Mouse (Mus musculus): ENCODE measurements around the gene Tmed2. TPM values are rescaled to one million over a fixed set of nuclear protein-coding genes. Genes with fewer than 3 reads are reported as not detected.
"Not testable (repeated sequence)": the region's sequence is repeated elsewhere in the genome, so short reads cannot be mapped to it uniquely, and the experiment has no call there.

Tmed2 gene
- polyA plus RNA-seq, 1 experiment from 2014 or later, result 588 TPM

GRCm38 (mm10) chr5:124551349-124552093 lies 11.0 kb downstream of the Tmed2 start:
- peak overlapping the region; percentile 70 for H3K4me2 ChIP-seq
- H3K4me3 ChIP-seq (ENCODE audit: low read depth, low read length), result peak overlapping the region; percentile 88
- 23% methylated on average over 5 of the region's 5 CpGs for WGBS
- TF ChIP-seq CTCF (IDR thresholded peaks at IDR 0.05; ENCODE audit: low read depth), result peak; percentile 41
- H3K27me3 ChIP-seq (ENCODE audit: insufficient read depth, low read length); ATAC-seq (ENCODE audit: insufficient read depth); H3K9me3 ChIP-seq (ENCODE audit: low read depth, low read length); H3K4me1 ChIP-seq (ENCODE audit: insufficient read depth): not testable (repeated sequence)
- H3K36me3 ChIP-seq (ENCODE audit: insufficient read depth), result peaks cover 51% of the 10 kb centered on the region
- H3K9ac ChIP-seq, result peak overlapping the region; percentile 70
- peak overlapping the region; percentile 5; the same call in 1 of the 2 replicates for H3K27ac ChIP-seq (ENCODE audit: low read depth)
- peak; percentile 34 for DNase-seq

GRCm38 (mm10) chr5:124552094-124552472 lies 11.6 kb downstream of the Tmed2 start:
- Histone ChIP-seq H3K4me1 (ENCODE audit: insufficient read depth) (no peaks in the 10 kb centered on the region; the same call in 1 of the 2 replicates), H3K4me3 (ENCODE audit: low read depth, low read length) (peak overlapping the region; percentile 88), H3K36me3 (ENCODE audit: insufficient read depth) (peaks cover 51% of the 10 kb centered on the region), H3K4me2 (peak overlapping the region; percentile 70), H3K27ac (ENCODE audit: low read depth) (peak overlapping the region; percentile 75), H3K27me3 (ENCODE audit: insufficient read depth, low read length) (no peaks in the 10 kb centered on the region), H3K9me3 (ENCODE audit: low read depth, low read length) (no peaks in the 10 kb centered on the region), H3K9ac (peak overlapping the region; percentile 70)
- peak; percentile 45 for DNase-seq
- 7% methylated on average over 9 of the region's 9 CpGs for WGBS
- TF ChIP-seq CTCF (IDR thresholded peaks at IDR 0.05; ENCODE audit: low read depth), result no peak
- ATAC-seq (ENCODE audit: insufficient read depth), result no peak

- ATAC-seq (ENCODE audit: insufficient read depth), result peak; percentile 86
- Histone ChIP-seq H3K4me1 (ENCODE audit: insufficient read depth) (no peaks in the 10 kb centered on the region; the same call in 1 of the 2 replicates), H3K9me3 (ENCODE audit: low read depth, low read length) (no peaks in the 10 kb centered on the region), H3K36me3 (ENCODE audit: insufficient read depth) (peaks cover 51% of the 10 kb centered on the region), H3K4me2 (peak within 1 kb of the TSS; percentile 70), H3K9ac (peak within 1 kb of the TSS; percentile 70), H3K4me3 (ENCODE audit: low read depth, low read length) (peak within 1 kb of the TSS; percentile 88), H3K27ac (ENCODE audit: low read depth) (peak within 1 kb of the TSS; percentile 75), H3K27me3 (ENCODE audit: insufficient read depth, low read length) (no peaks in the 10 kb centered on the region)
- peak; percentile 96 for DNase-seq
- under 1% methylated on average over 66 of the region's 66 CpGs for WGBS
- peak; percentile 53 for TF ChIP-seq CTCF (IDR thresholded peaks at IDR 0.05; ENCODE audit: low read depth)
These were observed 12.2 kb downstream of the Tmed2 start, which contains the start of gene Ddx55 for GRCm38 (mm10) chr5:124552558-124553307. Gene Ddx55, plus strand, starts transcription at chr5:124552864.

- Histone ChIP-seq H3K4me2 (peak overlapping the region; percentile 70), H3K27me3 (ENCODE audit: insufficient read depth, low read length) (no peaks in the 10 kb centered on the region), H3K4me1 (ENCODE audit: insufficient read depth) (no peaks in the 10 kb centered on the region; the same call in 1 of the 2 replicates), H3K4me3 (ENCODE audit: low read depth, low read length) (peak overlapping the region; percentile 88), H3K27ac (ENCODE audit: low read depth) (no peak overlapping the region; the same call in 1 of the 2 replicates), H3K9me3 (ENCODE audit: low read depth, low read length) (no peaks in the 10 kb centered on the region), H3K36me3 (ENCODE audit: insufficient read depth) (peaks cover 51% of the 10 kb centered on the region), H3K9ac (peak overlapping the region; percentile 70; the same call in 1 of the 2 replicates)
- DNase-seq (no peak), ATAC-seq (ENCODE audit: insufficient read depth) (no peak)
- 64% methylated on average over 6 of the region's 6 CpGs for WGBS
- TF ChIP-seq CTCF (IDR thresholded peaks at IDR 0.05; ENCODE audit: low read depth), result no peak
These were observed 13.1 kb downstream of the Tmed2 start for GRCm38 (mm10) chr5:124553607-124554006.

GRCm38 (mm10) chr5:124555145-124555544 lies 14.7 kb downstream of the Tmed2 start:
- Histone ChIP-seq H3K27me3 (ENCODE audit: insufficient read depth, low read length) (no peaks in the 10 kb centered on the region), H3K4me2 (no peak overlapping the region), H3K4me1 (ENCODE audit: insufficient read depth) (no peaks in the 10 kb centered on the region; the same call in 1 of the 2 replicates), H3K36me3 (ENCODE audit: insufficient read depth) (peaks cover 63% of the 10 kb centered on the region), H3K9me3 (ENCODE audit: low read depth, low read length) (no peaks in the 10 kb centered on the region), H3K4me3 (ENCODE audit: low read depth, low read length) (no peak overlapping the region), H3K27ac (ENCODE audit: low read depth) (no peak overlapping the region), H3K9ac (no peak overlapping the region)
- ATAC-seq (ENCODE audit: insufficient read depth) (no peak), DNase-seq (peak; percentile 71)
- 73% methylated on average over 1 of the region's 1 CpGs for WGBS
- TF ChIP-seq CTCF (IDR thresholded peaks at IDR 0.05; ENCODE audit: low read depth), result peak; percentile 50

GRCm38 (mm10) chr5:124571068-124571467 lies 30.6 kb downstream of the Tmed2 start:
- Histone ChIP-seq H3K4me3 (ENCODE audit: low read depth, low read length) (no peak overlapping the region), H3K4me1 (ENCODE audit: insufficient read depth) (no peaks in the 10 kb centered on the region), H3K9ac (no peak overlapping the region), H3K27me3 (ENCODE audit: insufficient read depth, low read length) (no peaks in the 10 kb centered on the region), H3K27ac (ENCODE audit: low read depth) (no peak overlapping the region), H3K4me2 (no peak overlapping the region), H3K9me3 (ENCODE audit: low read depth, low read length) (no peaks in the 10 kb centered on the region), H3K36me3 (ENCODE audit: insufficient read depth) (peaks cover 95% of the 10 kb centered on the region)
- no peak for TF ChIP-seq CTCF (IDR thresholded peaks at IDR 0.05; ENCODE audit: low read depth)
- DNase-seq (no peak), ATAC-seq (ENCODE audit: insufficient read depth) (no peak)
- WGBS, result 80% methylated on average over 12 of the region's 12 CpGs

GRCm38 (mm10) chr5:124575467-124575866 lies 35.0 kb downstream of the Tmed2 start:
- DNase-seq (no peak), ATAC-seq (ENCODE audit: insufficient read depth) (no peak)
- H3K4me1 ChIP-seq (ENCODE audit: insufficient read depth), result peaks cover 9% of the 10 kb centered on the region
- H3K27ac ChIP-seq (ENCODE audit: low read depth), result no peak overlapping the region
- H3K27me3 ChIP-seq (ENCODE audit: insufficient read depth, low read length), result no peaks in the 10 kb centered on the region
- TF ChIP-seq CTCF (IDR thresholded peaks at IDR 0.05; ENCODE audit: low read depth), result no peak
- WGBS, result 77% methylated on average over 7 of the region's 7 CpGs
- H3K9me3 ChIP-seq (ENCODE audit: low read depth, low read length), result no peaks in the 10 kb centered on the region
- H3K36me3 ChIP-seq (ENCODE audit: insufficient read depth), result peaks cover 71% of the 10 kb centered on the region
- no peak overlapping the region for H3K4me3 ChIP-seq (ENCODE audit: low read depth, low read length)
- H3K4me2 ChIP-seq, result no peak overlapping the region
- H3K9ac ChIP-seq, result no peak overlapping the region

All from lung, embryonic 14.5 days (tissue).